Mouse (Mus musculus) duodenum, adult 2 months (tissue): ENCODE measurements around the gene Appl2. TPM values are rescaled to one million over a fixed set of nuclear protein-coding genes. Genes with fewer than 3 reads are reported as not detected.

Experiments
- polyA plus RNA-seq: library from polyadenylated mRNA; depleted of rRNA; stranded (reverse); fragments of >200 nt; gene quantifications from 2 replicates; pipeline ENCODE4 v1.2.3, GENCODE M21; 2012; ENCODE audit warnings: low replicate concordance; rRNA removed

Appl2 gene
- polyA plus RNA-seq: 16.8 and 91.1 TPM in 2 replicates

GRCm38 (mm10) chr10:83648131-83649020 lies at the start of gene Appl2:
Gene Appl2 (minus strand): TSS chr10:83648738.

Other genes with a start within 250 kb of the Appl2 start
- gene Aldh1l2, start 114.6 kb downstream of the Appl2 start, polyA plus RNA-seq: 0.02 and 0.50 TPM in 2 replicates
- 0.30 and 0.32 TPM in 2 replicates for gene Washc4, start 105.0 kb downstream of the Appl2 start, polyA plus RNA-seq
- 0.43 and 0.78 TPM in 2 replicates for gene 1500009L16Rik, start 74.1 kb upstream of the Appl2 start, polyA plus RNA-seq